Mouse (Mus musculus) heart, embryonic 14.5 days (tissue): ENCODE results near the gene Olfr266. TPM values are rescaled to one million over a fixed set of nuclear protein-coding genes. Genes with fewer than 3 reads are reported as not detected.

ENCODE experiments used
- ATAC-seq: fragments of 200-750 bp; cut with Nextera tagmentation; 2 replicates; pipeline ENCODE4 v1.8.0; 2017; ENCODE audit warnings: low read depth, moderate TSS enrichment; ENCODE audit not compliant: insufficient number of reproducible peaks, insufficient read depth, low FRiP score
- H3K27ac ChIP-seq, 2 experiments: fragments of 200-500 bp in 1 of 2; fragments of 300-500 bp in 1 of 2; sonication (generic) in 1 of 2; replicated peaks in 1 of 2; 2 replicates each; pipeline ENCODE4 v1.5.1; 2012 to 2014; ENCODE audit warnings: low read depth in 2 of 2, low read length in 2 of 2, control low read depth in 1 of 2, mild to moderate bottlenecking in 1 of 2, mixed read lengths in 1 of 2; ENCODE audit not compliant: control insufficient read depth in 1 of 2, insufficient read depth in 1 of 2
- H3K27me3 ChIP-seq: fragments of 300-500 bp; sonication (generic); 2 replicates; pipeline ENCODE4 v1.6.1; 2014; ENCODE audit warnings: mild to moderate bottlenecking, low read length, control low read depth; ENCODE audit not compliant: control insufficient read depth, insufficient read depth
- H3K36me3 ChIP-seq: fragments of 300-500 bp; sonication (generic); 2 replicates; pipeline ENCODE4 v1.6.1; 2014; ENCODE audit warnings: mild to moderate bottlenecking, control low read depth, low read length, mixed read lengths; ENCODE audit not compliant: control insufficient read depth, insufficient read depth
- H3K4me1 ChIP-seq, 2 experiments: fragments of 200-500 bp in 1 of 2; fragments of 300-500 bp in 1 of 2; sonication (generic) in 1 of 2; 2 replicates each; pipeline ENCODE4 v1.6.1; 2012 to 2014; ENCODE audit warnings: low read length in 2 of 2, control low read depth in 1 of 2, mixed read lengths in 1 of 2; ENCODE audit not compliant: control insufficient read depth in 2 of 2, insufficient read depth in 2 of 2
- H3K4me2 ChIP-seq: fragments of 300-500 bp; sonication (generic); 2 replicates; pipeline ENCODE4 v1.6.1; 2014; ENCODE audit warnings: mild to moderate bottlenecking, low read length
- H3K4me3 ChIP-seq, 2 experiments: fragments of 200-500 bp in 1 of 2; fragments of 300-500 bp in 1 of 2; sonication (generic) in 1 of 2; 2 replicates each; pipeline ENCODE4 v1.5.1; 2012 to 2014; ENCODE audit warnings: low read length in 2 of 2, mild to moderate bottlenecking in 2 of 2, control low read depth in 1 of 2, low read depth in 1 of 2, moderate library complexity in 1 of 2; ENCODE audit not compliant: control insufficient read depth in 1 of 2, insufficient read depth in 1 of 2
- H3K9ac ChIP-seq: fragments of 300-500 bp; sonication (generic); 2 replicates; pipeline ENCODE4 v1.6.1; 2014; ENCODE audit warnings: mild to moderate bottlenecking, low read length
- H3K9me3 ChIP-seq: fragments of 300-500 bp; sonication (generic); 2 replicates; pipeline ENCODE4 v1.6.1; 2016; ENCODE audit warnings: low read length, control low read depth; ENCODE audit not compliant: control insufficient read depth
- WGBS: fragments of 180-500 bp; shearing (Covaris S2); extraction: QIAGEN DNeasy Blood & Tissue Kit; methylation state at CpG from one replicate; pipeline ENCODE4 v1.1.7; 2014; 5-methylcytosine and 5-hydroxymethylcytosine counted together
- polyA plus RNA-seq: library from polyadenylated mRNA; unstranded; fragments of >200 nt; fragmentation: Nextera tagmentation; extraction: Ambion mirVana; gene quantifications from 2 replicates; pipeline ENCODE4 v1.2.1, GENCODE M21; 2014

Gene Olfr266
- polyA plus RNA-seq: not detected in 2 replicates

DNA sequence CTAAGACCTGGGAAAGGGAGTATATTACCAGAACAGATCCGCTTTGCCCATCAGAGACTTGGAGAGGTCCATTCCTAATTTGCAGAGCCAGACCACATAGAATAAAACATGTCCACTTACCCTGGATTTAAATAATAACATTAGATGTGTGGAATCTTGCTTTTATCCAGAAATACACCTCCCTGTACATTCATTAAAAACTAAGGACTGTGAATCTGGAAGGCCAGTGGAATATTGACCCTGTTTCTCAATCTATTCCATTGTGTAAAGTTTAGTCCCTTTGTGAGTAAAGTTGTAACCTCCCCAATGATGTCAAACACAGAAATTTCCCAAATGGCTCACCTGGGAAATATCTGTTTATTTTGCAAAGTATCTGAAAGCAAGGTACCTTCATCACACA, at the start of gene Olfr266:
Gene Olfr266 (minus strand): TSS at position 101 of the 400 bp plus-strand sequence.
- Histone ChIP-seq H3K4me3 (no peak within 1 kb of the TSS), H3K4me2 (no peak within 1 kb of the TSS), H3K9me3 (no peaks in the 10 kb centered on the region), H3K27me3 (no peaks in the 10 kb centered on the region), H3K9ac (no peak within 1 kb of the TSS), H3K27ac (no peak within 1 kb of the TSS), H3K4me1 (no peaks in the 10 kb centered on the region), H3K36me3 (no peaks in the 10 kb centered on the region)
- ATAC-seq: no peak
- 78% methylated on average over 1 of the region's 1 CpGs for WGBS

GRCm38 (mm10) chr3:106875626-106876025, 49.5 kb upstream of the Olfr266 start:
- Histone ChIP-seq H3K9ac (no peak overlapping the region), H3K27me3 (no peaks in the 10 kb centered on the region), H3K9me3 (0 out of 2 replicates have a peak, but pooled peaks cover 7% of the 10 kb centered on the region), H3K27ac (no peak overlapping the region), H3K4me2 (no peak overlapping the region), H3K36me3 (no peaks in the 10 kb centered on the region), H3K4me3 (no peak overlapping the region), H3K4me1 (no peaks in the 10 kb centered on the region)
- no peak for ATAC-seq
- WGBS: 78% methylated on average over 1 of the region's 1 CpGs

GRCm38 (mm10) chr3:106872893-106873292, 46.8 kb upstream of the Olfr266 start:
- Histone ChIP-seq H3K36me3 (no peaks in the 10 kb centered on the region), H3K4me3 (no peak overlapping the region), H3K27me3 (no peaks in the 10 kb centered on the region), H3K9ac (no peak overlapping the region), H3K4me2 (no peak overlapping the region), H3K4me1 (no peaks in the 10 kb centered on the region), H3K9me3 (0 out of 2 replicates have a peak, but pooled peaks cover 7% of the 10 kb centered on the region), H3K27ac (no peak overlapping the region)
- no peak for ATAC-seq

GRCm38 (mm10) chr3:106832107-106832506, 6.0 kb upstream of the Olfr266 start:
- ATAC-seq: no peak
- Histone ChIP-seq H3K4me1 (no peaks in the 10 kb centered on the region), H3K4me2 (no peak overlapping the region), H3K4me3 (no peak overlapping the region), H3K9me3 (no peaks in the 10 kb centered on the region), H3K36me3 (no peaks in the 10 kb centered on the region), H3K27me3 (no peaks in the 10 kb centered on the region), H3K9ac (no peak overlapping the region), H3K27ac (no peak overlapping the region)
- WGBS: 87% methylated on average over 1 of the region's 1 CpGs

GRCm38 (mm10) chr3:106817676-106818075, 8.4 kb downstream of the Olfr266 start:
- no peak overlapping the region for H3K4me2 ChIP-seq
- no peak overlapping the region for H3K9ac ChIP-seq
- H3K4me3 ChIP-seq: no peak overlapping the region
- no peaks in the 10 kb centered on the region for H3K4me1 ChIP-seq
- 63% methylated on average over 2 of the region's 2 CpGs for WGBS
- no peaks in the 10 kb centered on the region for H3K9me3 ChIP-seq
- no peak for ATAC-seq
- H3K27ac ChIP-seq: no peak overlapping the region
- no peaks in the 10 kb centered on the region for H3K27me3 ChIP-seq
- no peaks in the 10 kb centered on the region for H3K36me3 ChIP-seq

GRCm38 (mm10) chr3:106808972-106809695, 17.0 kb downstream of the Olfr266 start:
- 61% methylated on average over 2 of the region's 2 CpGs for WGBS
- Histone ChIP-seq H3K9ac (no peak overlapping the region), H3K27ac (no peak overlapping the region), H3K4me3 (no peak overlapping the region), H3K9me3 (0 out of 2 replicates have a peak, but pooled peaks cover 4% of the 10 kb centered on the region), H3K4me2 (no peak overlapping the region), H3K4me1 (no peaks in the 10 kb centered on the region), H3K36me3 (no peaks in the 10 kb centered on the region), H3K27me3 (no peaks in the 10 kb centered on the region)
- ATAC-seq: no peak

GRCm38 (mm10) chr3:106798079-106798478, 28.0 kb downstream of the Olfr266 start:
- Histone ChIP-seq H3K9ac (no peak overlapping the region), H3K4me2 (no peak overlapping the region), H3K36me3 (no peaks in the 10 kb centered on the region), H3K4me1 (no peaks in the 10 kb centered on the region), H3K27ac (no peak overlapping the region), H3K9me3 (no peaks in the 10 kb centered on the region), H3K4me3 (no peak overlapping the region), H3K27me3 (no peaks in the 10 kb centered on the region)
- no peak for ATAC-seq

GRCm38 (mm10) chr3:106789930-106790329, 36.2 kb downstream of the Olfr266 start, which contains the start of gene Cd53:
TSS of gene Cd53 (minus strand) at chr3:106790149.
- Histone ChIP-seq H3K4me3 (no peak within 1 kb of the TSS), H3K4me2 (no peak within 1 kb of the TSS), H3K36me3 (no peaks in the 10 kb centered on the region), H3K9ac (no peak within 1 kb of the TSS), H3K27ac (no peak within 1 kb of the TSS), H3K9me3 (0 out of 2 replicates have a peak, but pooled peaks cover 2% of the 10 kb centered on the region), H3K27me3 (no peaks in the 10 kb centered on the region), H3K4me1 (no peaks in the 10 kb centered on the region)
- ATAC-seq: no peak
- WGBS: 50% methylated on average over 2 of the region's 2 CpGs
